Mouse (Mus musculus) midbrain, postnatal 0 days (tissue): ENCODE data around the gene Smndc1. TPM values are rescaled to one million over a fixed set of nuclear protein-coding genes. Genes with fewer than 3 reads are reported as not detected.
A peak's percentile ranks its signal among the peaks of the same experiment; 100 is the strongest.

Experiments
- ATAC-seq: fragments of 200-750 bp; cut with Nextera tagmentation; 2 replicates; pipeline ENCODE4 v1.8.0; 2017; ENCODE audit warnings: moderate number of reproducible peaks, mild to moderate bottlenecking, moderate TSS enrichment, moderate library complexity; ENCODE audit not compliant: low FRiP score
- DNase-seq: peaks from one replicate; pipeline ENCODE4 v3.0.0-alpha.2; 2015; ENCODE audit warnings: low spot score
- H3K27ac ChIP-seq: fragments of 300-500 bp; sonication (generic); 2 replicates; pipeline ENCODE4 v1.5.1; 2014; ENCODE audit warnings: low read depth, mild to moderate bottlenecking, low read length, mixed read lengths
- H3K27me3 ChIP-seq: fragments of 300-500 bp; sonication (generic); 2 replicates; pipeline ENCODE4 v1.6.1; 2014; ENCODE audit warnings: low read length, control low read depth, mixed read lengths; ENCODE audit not compliant: insufficient read depth
- H3K36me3 ChIP-seq: fragments of 300-500 bp; sonication (generic); 2 replicates; pipeline ENCODE4 v1.6.1; 2014; ENCODE audit warnings: low read length, control low read depth, mixed read lengths; ENCODE audit not compliant: insufficient read depth
- H3K4me1 ChIP-seq: fragments of 300-500 bp; sonication (generic); 2 replicates; pipeline ENCODE4 v1.6.1; 2014; ENCODE audit warnings: mild to moderate bottlenecking, control low read depth, antibody characterized with exemption, low read length, mixed read lengths; ENCODE audit not compliant: insufficient read depth
- H3K4me2 ChIP-seq: fragments of 300-500 bp; sonication (generic); 2 replicates; pipeline ENCODE4 v1.6.1; 2014; ENCODE audit warnings: low read depth, mild to moderate bottlenecking, low read length, mixed read lengths; ENCODE audit not compliant: poor library complexity, severe bottlenecking
- H3K4me3 ChIP-seq: fragments of 300-500 bp; sonication (generic); 2 replicates; pipeline ENCODE4 v1.5.1; 2014; ENCODE audit warnings: low read depth, mild to moderate bottlenecking, low read length, moderate library complexity
- H3K9ac ChIP-seq: fragments of 300-500 bp; sonication (generic); replicated peaks from 2 replicates; pipeline ENCODE4 v1.6.1; 2014; ENCODE audit warnings: mild to moderate bottlenecking, low read length, moderate library complexity, mixed read lengths; ENCODE audit not compliant: poor library complexity, severe bottlenecking
- H3K9me3 ChIP-seq: fragments of 300-500 bp; sonication (generic); 2 replicates; pipeline ENCODE4 v1.6.1; 2016; ENCODE audit warnings: low read length, control low read depth
- CTCF ChIP-seq: IDR thresholded peaks from 2 replicates; pipeline ENCODE4 v1.5.1; 2016; ENCODE audit warnings: antibody characterized with exemption, mild to moderate bottlenecking
- WGBS: fragments of 180-500 bp; shearing (Covaris S2); extraction: QIAGEN DNeasy Blood & Tissue Kit; methylation state at CpG from one replicate; pipeline ENCODE4 v1.1.7; 2014; 5-methylcytosine and 5-hydroxymethylcytosine counted together
- polyA plus RNA-seq: library from polyadenylated mRNA; unstranded; fragments of >200 nt; fragmentation: Nextera tagmentation; extraction: Ambion mirVana; gene quantifications from 2 replicates; pipeline ENCODE4 v1.2.1, GENCODE M21; 2015
- total RNA-seq: library from RNA; depleted of rRNA; stranded (reverse); fragments of >200 nt; gene quantifications from 2 replicates; pipeline ENCODE4 v1.2.3, GENCODE M21; 2014

Smndc1 gene
- total and polyA plus RNA-seq, 2 experiments from 2014 or later: 8.9 to 35.0 TPM

- no peak for DNase-seq
- Histone ChIP-seq H3K4me3 (no peak overlapping the region), H3K9ac (no peak overlapping the region), H3K36me3 (peaks cover 9% of the 10 kb centered on the region; the same call in 1 of the 2 replicates), H3K9me3 (no peaks in the 10 kb centered on the region), H3K4me1 (no peaks in the 10 kb centered on the region), H3K4me2 (no peak overlapping the region), H3K27ac (no peak overlapping the region), H3K27me3 (no peaks in the 10 kb centered on the region)
- no peak for TF ChIP-seq CTCF
- ATAC-seq: no peak
- WGBS: 62% methylated on average over 7 of the region's 7 CpGs
Measured at GRCm38 (mm10) chr19:53354271-53355000, 35.9 kb downstream of the Smndc1 start.

DNA sequence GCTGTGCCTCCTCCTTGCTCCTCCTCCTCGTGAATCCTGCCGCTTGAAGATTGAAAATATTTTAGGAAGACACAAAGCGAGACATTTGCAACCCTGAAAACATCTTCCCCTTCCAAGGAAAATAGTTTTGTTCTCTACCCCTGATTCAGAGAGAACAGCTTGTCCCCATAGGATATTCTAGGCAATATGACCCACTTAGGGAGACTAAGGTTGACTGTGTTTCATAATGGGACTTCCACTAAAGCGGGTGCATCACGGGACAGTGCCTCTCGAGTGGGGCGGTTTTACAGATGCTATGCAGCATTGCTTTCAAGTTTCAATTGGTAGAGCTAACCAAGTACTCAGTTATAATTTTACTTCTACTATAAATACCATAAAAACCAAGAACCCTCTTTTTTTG, 36.5 kb downstream of the Smndc1 start:
- TF ChIP-seq CTCF: no peak
- DNase-seq (no peak), ATAC-seq (no peak)
- no peaks in the 10 kb centered on the region for H3K4me1 ChIP-seq
- no peaks in the 10 kb centered on the region for H3K9me3 ChIP-seq
- no peaks in the 10 kb centered on the region for H3K27me3 ChIP-seq
- no peak overlapping the region for H3K27ac ChIP-seq
- H3K4me3 ChIP-seq: no peak overlapping the region
- peaks cover 9% of the 10 kb centered on the region; the same call in 1 of the 2 replicates for H3K36me3 ChIP-seq
- no peak overlapping the region for H3K4me2 ChIP-seq
- H3K9ac ChIP-seq: no peak overlapping the region
- 88% methylated on average over 7 of the region's 7 CpGs for WGBS

GRCm38 (mm10) chr19:53345766-53346165, 44.6 kb downstream of the Smndc1 start:
- H3K9me3 ChIP-seq: no peaks in the 10 kb centered on the region
- no peak overlapping the region for H3K27ac ChIP-seq

GRCm38 (mm10) chr19:53344062-53344461, 46.3 kb downstream of the Smndc1 start:
- no peaks in the 10 kb centered on the region for H3K27me3 ChIP-seq
- DNase-seq (no peak), ATAC-seq (no peak)
- WGBS: 83% methylated on average over 16 of the region's 16 CpGs
- H3K27ac ChIP-seq: no peak overlapping the region
- H3K9me3 ChIP-seq: no peaks in the 10 kb centered on the region
- TF ChIP-seq CTCF: no peak
- no peaks in the 10 kb centered on the region for H3K4me1 ChIP-seq
- H3K36me3 ChIP-seq: no peaks in the 10 kb centered on the region
- H3K9ac ChIP-seq: no peak overlapping the region
- no peak overlapping the region for H3K4me2 ChIP-seq
- H3K4me3 ChIP-seq: no peak overlapping the region

More at GRCm38 (mm10) chr19:53345766-53346165, 44.6 kb downstream of the Smndc1 start:
- TF ChIP-seq CTCF: no peak
- 86% methylated on average over 14 of the region's 14 CpGs for WGBS
- no peak overlapping the region for H3K9ac ChIP-seq
- H3K4me3 ChIP-seq: no peak overlapping the region
- 0 out of 2 replicates have a peak, but pooled peaks cover under 1% of the 10 kb centered on the region for H3K36me3 ChIP-seq
- H3K27me3 ChIP-seq: no peaks in the 10 kb centered on the region
- DNase-seq (no peak), ATAC-seq (no peak)
- H3K4me2 ChIP-seq: no peak overlapping the region
- no peaks in the 10 kb centered on the region for H3K4me1 ChIP-seq

DNA sequence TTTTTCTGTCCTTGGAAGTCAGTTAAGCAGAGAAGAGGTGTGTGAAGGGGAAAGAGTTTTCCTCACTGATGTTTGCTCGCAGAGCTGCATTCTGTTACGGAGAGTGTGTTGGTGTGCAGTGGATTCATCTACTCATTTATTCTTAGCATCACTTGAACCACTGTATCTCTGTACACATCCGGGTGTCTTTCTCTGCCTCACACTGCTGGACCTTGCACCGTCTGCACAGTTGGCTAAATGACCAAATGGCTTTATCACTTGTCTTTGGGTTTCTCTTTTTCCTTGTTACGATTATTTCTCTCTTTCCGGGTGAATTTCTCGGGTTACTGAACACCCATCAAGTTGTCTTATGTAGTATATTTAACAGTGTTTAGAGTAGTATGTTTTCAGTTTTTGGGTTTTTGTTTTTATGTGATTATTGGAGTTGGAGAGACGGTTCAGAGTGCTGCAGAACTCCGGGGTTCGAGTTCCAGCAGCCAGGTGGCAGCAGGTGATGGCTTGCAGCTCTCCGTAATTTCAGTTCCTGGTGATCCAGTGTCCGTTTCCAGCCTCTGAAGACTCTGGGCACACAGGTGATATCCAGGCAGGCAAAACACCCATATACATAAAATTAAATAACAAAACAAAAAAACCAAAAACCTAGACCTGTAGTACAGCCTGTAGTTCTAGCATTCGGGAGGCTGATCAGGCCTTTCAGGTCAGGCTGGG, 47.0 kb downstream of the Smndc1 start:
- Histone ChIP-seq H3K4me3 (no peak overlapping the region), H3K9ac (no peak overlapping the region), H3K27ac (no peak overlapping the region), H3K27me3 (no peaks in the 10 kb centered on the region), H3K36me3 (no peaks in the 10 kb centered on the region), H3K4me2 (no peak overlapping the region), H3K4me1 (no peaks in the 10 kb centered on the region), H3K9me3 (no peaks in the 10 kb centered on the region)
- 0 out of 2 replicates have a peak, but pooled peaks have one; percentile 3 for TF ChIP-seq CTCF
- no peak for ATAC-seq
- 87% methylated on average over 13 of the region's 13 CpGs for WGBS
- no peak for DNase-seq

GRCm38 (mm10) chr19:53340423-53340822, 50.0 kb downstream of the Smndc1 start:
- Histone ChIP-seq H3K36me3 (peaks cover 9% of the 10 kb centered on the region; the same call in 1 of the 2 replicates), H3K9me3 (no peaks in the 10 kb centered on the region), H3K27me3 (no peaks in the 10 kb centered on the region), H3K4me3 (peak overlapping the region; percentile 15; the same call in 1 of the 2 replicates), H3K4me2 (peak overlapping the region; percentile 28), H3K4me1 (no peaks in the 10 kb centered on the region), H3K27ac (no peak overlapping the region), H3K9ac (no peak overlapping the region)
- DNase-seq: peak; percentile 62
- TF ChIP-seq CTCF: no peak
- 30% methylated on average over 6 of the region's 6 CpGs for WGBS
- ATAC-seq: no peak
